Mouse (Mus musculus): ENCODE measurements around the gene Slc38a10. TPM values are rescaled to one million over a fixed set of nuclear protein-coding genes. Genes with fewer than 3 reads are reported as not detected.

Gene Slc38a10
- polyA plus RNA-seq, 1 experiment from 2014 or later: 42.0 TPM

- Histone ChIP-seq H3K4me3 (ENCODE audit: low read depth, low read length) (no peak overlapping the region), H3K9ac (ENCODE audit: low read depth, low read length) (no peak overlapping the region), H3K4me1 (ENCODE audit: control insufficient read depth, low read depth, low read length) (peaks cover 10% of the 10 kb centered on the region), H3K27me3 (ENCODE audit: control insufficient read depth, insufficient read depth, low read depth, low read length) (peaks cover 38% of the 10 kb centered on the region), H3K4me2 (ENCODE audit: low read depth, low read length) (no peak overlapping the region), H3K36me3 (ENCODE audit: control insufficient read depth, insufficient read depth) (no peaks in the 10 kb centered on the region), H3K27ac (ENCODE audit: low read length) (no peak overlapping the region), H3K9me3 (replicated peaks; ENCODE audit: control insufficient read depth, low read length) (no peaks in the 10 kb centered on the region)
- ATAC-seq (ENCODE audit: low read depth): no peak
- WGBS (ENCODE audit: insufficient replicate concordance): 41% methylated on average over 3 of the region's 3 CpGs
These were observed 31.4 kb upstream of the Slc38a10 start for GRCm38 (mm10) chr11:120182396-120183030.

DNA sequence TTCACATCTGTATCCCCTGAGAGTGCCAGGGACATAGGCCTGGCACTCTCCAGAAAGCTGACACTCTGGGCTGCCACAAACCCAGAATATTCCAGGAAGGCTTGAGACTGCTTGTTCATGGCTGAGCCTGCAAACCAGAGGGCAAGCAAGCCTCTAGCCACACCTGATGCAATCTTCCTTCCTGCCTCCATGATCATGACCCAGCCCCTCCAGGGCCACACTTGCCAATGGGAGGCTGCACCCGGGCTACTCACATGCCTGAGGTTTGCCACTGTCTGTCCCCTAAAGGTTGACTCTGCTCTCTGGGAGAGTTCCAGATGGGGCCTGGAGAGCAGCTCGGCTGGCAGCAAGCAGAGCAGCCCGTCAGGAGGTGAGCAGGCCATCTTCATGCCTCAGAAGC lies 30.2 kb upstream of the Slc38a10 start:
- Histone ChIP-seq H3K4me2 (ENCODE audit: low read depth, low read length) (no peak overlapping the region), H3K9ac (ENCODE audit: low read depth, low read length) (no peak overlapping the region), H3K27ac (ENCODE audit: low read length) (no peak overlapping the region), H3K27me3 (ENCODE audit: control insufficient read depth, insufficient read depth, low read depth, low read length) (peaks cover 27% of the 10 kb centered on the region), H3K36me3 (ENCODE audit: control insufficient read depth, insufficient read depth) (no peaks in the 10 kb centered on the region), H3K4me1 (ENCODE audit: control insufficient read depth, low read depth, low read length) (peaks cover 10% of the 10 kb centered on the region), H3K4me3 (ENCODE audit: low read depth, low read length) (no peak overlapping the region), H3K9me3 (replicated peaks; ENCODE audit: control insufficient read depth, low read length) (no peaks in the 10 kb centered on the region)
- WGBS (ENCODE audit: insufficient replicate concordance): 37% methylated on average over 3 of the region's 3 CpGs
- no peak for ATAC-seq (ENCODE audit: low read depth)

GRCm38 (mm10) chr11:120179374-120179773 lies 28.2 kb upstream of the Slc38a10 start:
- H3K9me3 ChIP-seq (replicated peaks; ENCODE audit: control insufficient read depth, low read length): no peaks in the 10 kb centered on the region
- no peak overlapping the region for H3K4me2 ChIP-seq (ENCODE audit: low read depth, low read length)
- H3K9ac ChIP-seq (ENCODE audit: low read depth, low read length): no peak overlapping the region
- no peak overlapping the region for H3K27ac ChIP-seq (ENCODE audit: low read length)
- H3K27me3 ChIP-seq (ENCODE audit: control insufficient read depth, insufficient read depth, low read depth, low read length): peaks cover 7% of the 10 kb centered on the region
- H3K4me3 ChIP-seq (ENCODE audit: low read depth, low read length): no peak overlapping the region
- no peak for ATAC-seq (ENCODE audit: low read depth)
- 22% methylated on average over 4 of the region's 4 CpGs for WGBS (ENCODE audit: insufficient replicate concordance)
- H3K36me3 ChIP-seq (ENCODE audit: control insufficient read depth, insufficient read depth): no peaks in the 10 kb centered on the region
- H3K4me1 ChIP-seq (ENCODE audit: control insufficient read depth, low read depth, low read length): peaks cover 8% of the 10 kb centered on the region

- Histone ChIP-seq H3K36me3 (ENCODE audit: control insufficient read depth, insufficient read depth) (no peaks in the 10 kb centered on the region), H3K4me3 (ENCODE audit: low read depth, low read length) (no peak overlapping the region), H3K27me3 (ENCODE audit: control insufficient read depth, insufficient read depth, low read depth, low read length) (no peaks in the 10 kb centered on the region), H3K9ac (ENCODE audit: low read depth, low read length) (no peak overlapping the region), H3K27ac (ENCODE audit: low read length) (no peak overlapping the region), H3K4me2 (ENCODE audit: low read depth, low read length) (no peak overlapping the region), H3K4me1 (ENCODE audit: control insufficient read depth, low read depth, low read length) (no peaks in the 10 kb centered on the region), H3K9me3 (replicated peaks; ENCODE audit: control insufficient read depth, low read length) (no peaks in the 10 kb centered on the region)
- 62% methylated on average over 4 of the region's 4 CpGs for WGBS (ENCODE audit: insufficient replicate concordance)
- ATAC-seq (ENCODE audit: low read depth): no peak
These were observed 24.8 kb upstream of the Slc38a10 start for GRCm38 (mm10) chr11:120175948-120176347.

- Histone ChIP-seq H3K36me3 (ENCODE audit: control insufficient read depth, insufficient read depth) (no peaks in the 10 kb centered on the region), H3K9me3 (replicated peaks; ENCODE audit: control insufficient read depth, low read length) (no peaks in the 10 kb centered on the region), H3K4me2 (ENCODE audit: low read depth, low read length) (no peak overlapping the region), H3K27me3 (ENCODE audit: control insufficient read depth, insufficient read depth, low read depth, low read length) (no peaks in the 10 kb centered on the region), H3K4me1 (ENCODE audit: control insufficient read depth, low read depth, low read length) (0 out of 2 replicates have a peak, but pooled peaks cover 2% of the 10 kb centered on the region), H3K4me3 (ENCODE audit: low read depth, low read length) (no peak overlapping the region), H3K27ac (ENCODE audit: low read length) (no peak overlapping the region), H3K9ac (ENCODE audit: low read depth, low read length) (no peak overlapping the region)
- no peak for ATAC-seq (ENCODE audit: low read depth)
- WGBS (ENCODE audit: insufficient replicate concordance): 70% methylated on average over 14 of the region's 14 CpGs
These were observed 22.1 kb upstream of the Slc38a10 start for GRCm38 (mm10) chr11:120173213-120173612.

- Histone ChIP-seq H3K27me3 (ENCODE audit: control insufficient read depth, insufficient read depth, low read depth, low read length) (no peaks in the 10 kb centered on the region), H3K4me2 (ENCODE audit: low read depth, low read length) (no peak overlapping the region), H3K4me1 (ENCODE audit: control insufficient read depth, low read depth, low read length) (0 out of 2 replicates have a peak, but pooled peaks cover 2% of the 10 kb centered on the region), H3K4me3 (ENCODE audit: low read depth, low read length) (no peak overlapping the region), H3K36me3 (ENCODE audit: control insufficient read depth, insufficient read depth) (no peaks in the 10 kb centered on the region), H3K27ac (ENCODE audit: low read length) (no peak overlapping the region), H3K9ac (ENCODE audit: low read depth, low read length) (no peak overlapping the region), H3K9me3 (replicated peaks; ENCODE audit: control insufficient read depth, low read length) (no peaks in the 10 kb centered on the region)
- peak; percentile 47; the same call in 1 of the 2 replicates for ATAC-seq (ENCODE audit: low read depth)
- WGBS (ENCODE audit: insufficient replicate concordance): 33% methylated on average over 8 of the region's 8 CpGs
These were observed 20.0 kb upstream of the Slc38a10 start for GRCm38 (mm10) chr11:120171168-120171567.

DNA sequence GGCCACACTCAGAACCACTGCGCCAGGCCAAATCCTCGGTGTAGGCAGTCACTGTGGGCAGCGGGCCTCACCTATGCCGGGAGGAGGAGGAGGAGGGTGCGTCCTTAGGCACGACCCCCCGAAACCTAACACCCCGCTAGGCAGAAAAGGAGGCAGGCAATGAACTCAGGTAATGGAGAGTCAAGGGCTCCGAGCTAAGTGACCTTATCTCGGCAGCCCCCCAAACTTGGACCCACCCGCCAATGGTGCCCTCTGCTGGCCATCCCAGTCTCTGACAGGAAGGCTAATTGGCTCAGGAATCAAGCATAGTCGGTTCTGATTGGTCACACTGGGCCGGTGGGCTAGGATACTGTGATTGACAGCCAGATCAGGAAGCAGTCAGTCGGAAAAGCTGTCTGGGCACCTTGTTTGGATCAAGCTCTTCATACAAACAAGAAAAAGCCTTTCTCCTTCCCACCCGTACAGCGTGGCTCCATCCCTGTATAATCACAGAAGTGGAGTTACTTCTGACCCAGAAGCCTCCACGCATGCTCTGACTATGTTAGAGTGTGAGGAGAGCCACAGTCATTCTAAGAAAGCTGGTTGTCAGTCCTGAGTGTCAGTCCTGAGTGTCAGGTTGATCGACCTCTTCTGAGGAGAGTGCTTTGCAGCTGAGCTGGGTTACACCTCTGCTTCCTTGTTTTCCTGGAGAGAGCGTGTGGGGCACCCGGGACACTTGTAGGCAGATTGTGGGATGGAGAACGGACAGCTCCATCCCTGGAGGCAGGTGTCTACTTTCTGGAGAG lies 18.3 kb upstream of the Slc38a10 start:
- no peak overlapping the region for H3K9ac ChIP-seq (ENCODE audit: low read depth, low read length)
- 0 out of 2 replicates have a peak, but pooled peaks have one; percentile 25 for ATAC-seq (ENCODE audit: low read depth)
- no peak overlapping the region for H3K4me3 ChIP-seq (ENCODE audit: low read depth, low read length)

DNA sequence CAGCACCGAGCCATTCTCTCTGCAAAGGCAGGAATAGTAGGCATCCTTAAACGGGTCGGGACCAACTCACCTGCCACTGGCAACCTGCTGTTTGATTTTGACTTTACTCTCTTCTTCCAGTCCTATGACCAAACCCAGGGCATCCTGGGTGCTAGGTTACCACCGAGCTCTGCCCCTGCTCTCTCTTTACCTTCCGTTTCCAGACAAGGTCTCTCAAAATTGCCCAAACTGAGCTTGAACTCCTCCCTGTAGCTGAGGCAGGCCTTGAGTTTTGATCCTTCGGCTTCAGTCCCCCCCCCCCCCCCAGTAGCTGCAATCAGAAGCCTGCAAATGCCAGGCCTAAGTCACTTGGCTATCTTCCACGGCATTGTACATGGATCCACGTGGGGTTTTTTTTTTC lies 17.4 kb upstream of the Slc38a10 start:
- Histone ChIP-seq H3K27ac (ENCODE audit: low read length) (no peak overlapping the region), H3K9me3 (replicated peaks; ENCODE audit: control insufficient read depth, low read length) (no peaks in the 10 kb centered on the region), H3K9ac (ENCODE audit: low read depth, low read length) (no peak overlapping the region), H3K36me3 (ENCODE audit: control insufficient read depth, insufficient read depth) (no peaks in the 10 kb centered on the region), H3K4me3 (ENCODE audit: low read depth, low read length) (no peak overlapping the region), H3K4me1 (ENCODE audit: control insufficient read depth, low read depth, low read length) (0 out of 2 replicates have a peak, but pooled peaks cover 2% of the 10 kb centered on the region), H3K27me3 (ENCODE audit: control insufficient read depth, insufficient read depth, low read depth, low read length) (no peaks in the 10 kb centered on the region), H3K4me2 (ENCODE audit: low read depth, low read length) (no peak overlapping the region)
- ATAC-seq (ENCODE audit: low read depth): no peak
- 76% methylated on average over 8 of the region's 8 CpGs for WGBS (ENCODE audit: insufficient replicate concordance)

More for the DNA sequence above, 18.3 kb upstream of the Slc38a10 start:
- Histone ChIP-seq H3K4me1 (ENCODE audit: control insufficient read depth, low read depth, low read length) (0 out of 2 replicates have a peak, but pooled peaks cover 2% of the 10 kb centered on the region), H3K27ac (ENCODE audit: low read length) (no peak overlapping the region), H3K4me2 (ENCODE audit: low read depth, low read length) (peak overlapping the region; percentile 28), H3K9me3 (replicated peaks; ENCODE audit: control insufficient read depth, low read length) (no peaks in the 10 kb centered on the region), H3K36me3 (ENCODE audit: control insufficient read depth, insufficient read depth) (no peaks in the 10 kb centered on the region), H3K27me3 (ENCODE audit: control insufficient read depth, insufficient read depth, low read depth, low read length) (no peaks in the 10 kb centered on the region)
- 28% methylated on average over 21 of the region's 21 CpGs for WGBS (ENCODE audit: insufficient replicate concordance)

- H3K9ac ChIP-seq (ENCODE audit: low read depth, low read length): no peak overlapping the region
- H3K4me1 ChIP-seq (ENCODE audit: control insufficient read depth, low read depth, low read length): 0 out of 2 replicates have a peak, but pooled peaks cover 2% of the 10 kb centered on the region
- H3K27me3 ChIP-seq (ENCODE audit: control insufficient read depth, insufficient read depth, low read depth, low read length): no peaks in the 10 kb centered on the region
- H3K4me3 ChIP-seq (ENCODE audit: low read depth, low read length): no peak overlapping the region
- H3K36me3 ChIP-seq (ENCODE audit: control insufficient read depth, insufficient read depth): no peaks in the 10 kb centered on the region
- H3K4me2 ChIP-seq (ENCODE audit: low read depth, low read length): no peak overlapping the region
- ATAC-seq (ENCODE audit: low read depth): no peak
- H3K9me3 ChIP-seq (replicated peaks; ENCODE audit: control insufficient read depth, low read length): no peaks in the 10 kb centered on the region
- 67% methylated on average over 12 of the region's 12 CpGs for WGBS (ENCODE audit: insufficient replicate concordance)
- H3K27ac ChIP-seq (ENCODE audit: low read length): no peak overlapping the region
These were observed 16.8 kb upstream of the Slc38a10 start for GRCm38 (mm10) chr11:120167921-120168356.
